Mouse (Mus musculus): ENCODE data around the gene Gm44790. TPM values are rescaled to one million over a fixed set of nuclear protein-coding genes. Genes with fewer than 3 reads are reported as not detected.

Gene Gm44790
- polyA plus RNA-seq, 1 experiment from 2014 or later = not detected

DNA sequence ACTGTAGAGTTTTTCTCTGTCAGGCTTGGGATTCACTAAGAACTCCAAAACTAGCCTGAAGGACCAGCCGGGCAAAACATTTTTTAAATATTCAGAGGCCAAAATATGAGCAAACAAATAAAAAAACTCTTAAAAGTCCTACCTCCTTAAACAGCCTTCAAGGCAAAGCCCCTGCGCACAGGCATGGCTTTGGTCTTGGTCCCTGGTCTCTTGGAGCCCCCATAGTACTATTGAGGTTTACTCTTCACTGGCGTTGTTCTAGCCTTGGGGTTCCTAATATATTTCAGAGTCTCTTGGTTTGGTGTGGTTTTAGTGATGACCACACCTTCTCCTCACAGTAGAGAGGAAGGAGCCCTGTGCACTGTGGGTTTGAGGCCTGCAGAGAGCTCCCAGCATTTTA, 5.1 kb downstream of the Gm44790 start:
- no peak overlapping the region for H3K27ac ChIP-seq (ENCODE audit: low read length)
- WGBS = 91% methylated on average over 3 of the region's 3 CpGs

GRCm38 (mm10) chr6:86433696-86434095, 7.2 kb downstream of the Gm44790 start:
- H3K9ac ChIP-seq (ENCODE audit: low read length) = no peak overlapping the region
- no peak for ATAC-seq (ENCODE audit: low read depth)
- H3K27me3 ChIP-seq (ENCODE audit: control insufficient read depth, insufficient read depth, low read depth, low read length) = no peaks in the 10 kb centered on the region
- no peak overlapping the region for H3K4me3 ChIP-seq (ENCODE audit: low read length)
- no peak overlapping the region for H3K4me2 ChIP-seq (ENCODE audit: low read depth, low read length)
- H3K9me3 ChIP-seq (ENCODE audit: control insufficient read depth, low read length) = no peaks in the 10 kb centered on the region
- no peaks in the 10 kb centered on the region for H3K4me1 ChIP-seq (replicated peaks; ENCODE audit: control insufficient read depth, insufficient read depth, low read length)
- peaks cover 27% of the 10 kb centered on the region; the same call in 1 of the 2 replicates for H3K36me3 ChIP-seq (ENCODE audit: control insufficient read depth, insufficient read depth, low read length)
- 90% methylated on average over 1 of the region's 1 CpGs for whole genome bisulfite sequencing
- H3K27ac ChIP-seq (ENCODE audit: low read length) = no peak overlapping the region

More for the DNA sequence above, 5.1 kb downstream of the Gm44790 start:
- ATAC-seq (ENCODE audit: low read depth) = no peak
- Histone ChIP-seq H3K9me3 (ENCODE audit: control insufficient read depth, low read length) (no peaks in the 10 kb centered on the region), H3K9ac (ENCODE audit: low read length) (no peak overlapping the region), H3K4me1 (replicated peaks; ENCODE audit: control insufficient read depth, insufficient read depth, low read length) (no peaks in the 10 kb centered on the region), H3K4me3 (ENCODE audit: low read length) (no peak overlapping the region), H3K36me3 (ENCODE audit: control insufficient read depth, insufficient read depth, low read length) (peaks cover 40% of the 10 kb centered on the region), H3K27me3 (ENCODE audit: control insufficient read depth, insufficient read depth, low read depth, low read length) (no peaks in the 10 kb centered on the region), H3K4me2 (ENCODE audit: low read depth, low read length) (no peak overlapping the region)

DNA sequence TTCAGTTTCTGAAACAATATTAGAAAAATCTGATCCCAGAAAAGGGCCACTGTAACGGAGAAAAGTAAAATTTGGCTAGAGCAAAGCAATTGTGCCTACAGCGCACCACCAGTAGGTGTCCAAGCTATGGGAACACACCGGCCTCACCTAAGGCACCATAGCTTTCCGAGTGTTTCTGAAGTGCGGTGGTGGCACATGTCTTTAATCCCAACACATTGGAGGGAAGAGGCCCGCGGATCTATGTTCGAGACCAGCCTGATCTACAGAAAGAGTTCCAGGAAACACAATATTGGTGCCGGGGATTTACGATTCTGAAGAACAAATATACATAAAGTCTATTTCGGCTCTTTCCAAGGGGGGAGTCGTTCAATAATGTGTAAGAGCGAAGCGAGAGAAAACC, 11.3 kb downstream of the Gm44790 start:
- peak overlapping the region; percentile 68 for H3K4me2 ChIP-seq (ENCODE audit: low read depth, low read length)
- H3K27me3 ChIP-seq (ENCODE audit: control insufficient read depth, insufficient read depth, low read depth, low read length) = no peaks in the 10 kb centered on the region
- H3K36me3 ChIP-seq (ENCODE audit: control insufficient read depth, insufficient read depth, low read length) = peaks cover 12% of the 10 kb centered on the region; the same call in 1 of the 2 replicates
- ATAC-seq (ENCODE audit: low read depth) = peak; percentile 53; the same call in 1 of the 2 replicates
- 2% methylated on average over 14 of the region's 14 CpGs for WGBS
- H3K9me3 ChIP-seq (ENCODE audit: control insufficient read depth, low read length) = no peaks in the 10 kb centered on the region
- peaks cover 6% of the 10 kb centered on the region for H3K4me1 ChIP-seq (replicated peaks; ENCODE audit: control insufficient read depth, insufficient read depth, low read length)
- peak overlapping the region; percentile 74 for H3K4me3 ChIP-seq (ENCODE audit: low read length)
- peak overlapping the region; percentile 84 for H3K27ac ChIP-seq (ENCODE audit: low read length)
- peak overlapping the region; percentile 72 for H3K9ac ChIP-seq (ENCODE audit: low read length)

- Histone ChIP-seq H3K27me3 (ENCODE audit: control insufficient read depth, insufficient read depth, low read depth, low read length) (no peaks in the 10 kb centered on the region), H3K9ac (ENCODE audit: low read length) (peak within 1 kb of the TSS; percentile 83), H3K4me1 (replicated peaks; ENCODE audit: control insufficient read depth, insufficient read depth, low read length) (peaks cover 6% of the 10 kb centered on the region), H3K9me3 (ENCODE audit: control insufficient read depth, low read length) (no peaks in the 10 kb centered on the region), H3K27ac (ENCODE audit: low read length) (peak within 1 kb of the TSS; percentile 92), H3K4me3 (ENCODE audit: low read length) (peak within 1 kb of the TSS; percentile 74), H3K4me2 (ENCODE audit: low read depth, low read length) (peak within 1 kb of the TSS; percentile 68), H3K36me3 (ENCODE audit: control insufficient read depth, insufficient read depth, low read length) (peaks cover 10% of the 10 kb centered on the region; the same call in 1 of the 2 replicates)
- under 1% methylated on average over 59 of the region's 59 CpGs for WGBS
- peak; percentile 96 for ATAC-seq (ENCODE audit: low read depth)
Measured at GRCm38 (mm10) chr6:86438272-86439118, 12.0 kb downstream of the Gm44790 start, which contains the start of gene C87436. TSS of gene C87436 (plus strand) at chr6:86438374.

GRCm38 (mm10) chr6:86439119-86439496, 12.7 kb downstream of the Gm44790 start:
- Histone ChIP-seq H3K27me3 (ENCODE audit: control insufficient read depth, insufficient read depth, low read depth, low read length) (no peaks in the 10 kb centered on the region), H3K36me3 (ENCODE audit: control insufficient read depth, insufficient read depth, low read length) (peaks cover 15% of the 10 kb centered on the region), H3K9ac (ENCODE audit: low read length) (peak overlapping the region; percentile 83), H3K4me2 (ENCODE audit: low read depth, low read length) (peak overlapping the region; percentile 62), H3K27ac (ENCODE audit: low read length) (peak overlapping the region; percentile 92), H3K9me3 (ENCODE audit: control insufficient read depth, low read length) (no peaks in the 10 kb centered on the region), H3K4me3 (ENCODE audit: low read length) (peak overlapping the region; percentile 74), H3K4me1 (replicated peaks; ENCODE audit: control insufficient read depth, insufficient read depth, low read length) (peaks cover 6% of the 10 kb centered on the region)
- WGBS = under 1% methylated on average over 13 of the region's 13 CpGs
- no peak for ATAC-seq (ENCODE audit: low read depth)

DNA sequence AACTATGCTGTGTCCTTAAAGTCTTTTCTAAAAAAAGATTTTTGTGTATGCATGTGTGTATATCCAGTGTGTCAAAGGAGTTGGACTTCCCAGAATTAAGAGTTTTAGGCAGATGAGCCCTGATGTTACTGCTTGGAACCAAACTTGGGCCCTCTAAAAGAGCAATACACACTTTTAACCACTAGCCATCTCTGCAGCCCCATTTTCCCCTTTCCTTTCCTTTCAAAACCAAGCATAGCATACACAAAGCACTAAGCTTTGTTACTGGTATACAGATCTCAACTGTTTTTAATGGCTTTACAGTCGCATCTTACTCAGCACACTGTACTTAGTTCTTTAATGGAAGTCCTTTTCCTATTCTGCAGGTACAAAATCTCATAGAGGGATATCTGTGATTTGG, 13.1 kb downstream of the Gm44790 start:
- peak overlapping the region; percentile 62 for H3K4me2 ChIP-seq (ENCODE audit: low read depth, low read length)
- no peak for ATAC-seq (ENCODE audit: low read depth)
- H3K9ac ChIP-seq (ENCODE audit: low read length) = peak overlapping the region; percentile 83
- H3K9me3 ChIP-seq (ENCODE audit: control insufficient read depth, low read length) = no peaks in the 10 kb centered on the region
- peaks cover 6% of the 10 kb centered on the region for H3K4me1 ChIP-seq (replicated peaks; ENCODE audit: control insufficient read depth, insufficient read depth, low read length)
- peaks cover 17% of the 10 kb centered on the region for H3K36me3 ChIP-seq (ENCODE audit: control insufficient read depth, insufficient read depth, low read length)
- H3K4me3 ChIP-seq (ENCODE audit: low read length) = peak overlapping the region; percentile 74
- H3K27me3 ChIP-seq (ENCODE audit: control insufficient read depth, insufficient read depth, low read depth, low read length) = no peaks in the 10 kb centered on the region
- WGBS = 83% methylated on average over 1 of the region's 1 CpGs
- no peak overlapping the region for H3K27ac ChIP-seq (ENCODE audit: low read length)

DNA sequence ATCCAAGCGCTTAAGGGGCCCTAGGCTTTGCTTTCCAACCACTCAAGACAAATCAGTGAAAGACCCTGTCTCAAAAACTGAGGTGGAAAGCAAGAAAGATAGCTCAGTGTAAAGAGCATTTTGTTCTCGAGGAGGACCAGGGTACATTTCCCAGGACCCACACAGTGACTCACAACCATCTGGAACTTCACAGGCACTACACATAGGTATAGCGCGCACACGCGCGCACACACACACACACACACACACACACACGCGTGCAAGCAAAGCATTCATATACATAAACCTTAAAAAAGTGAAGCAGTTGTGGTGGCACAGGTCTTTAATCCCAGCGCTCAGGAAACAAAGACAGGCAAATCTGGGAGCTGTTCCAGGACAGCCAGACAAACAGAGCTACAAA, 15.1 kb downstream of the Gm44790 start:
- Histone ChIP-seq H3K9ac (ENCODE audit: low read length) (no peak overlapping the region), H3K4me1 (replicated peaks; ENCODE audit: control insufficient read depth, insufficient read depth, low read length) (peaks cover 6% of the 10 kb centered on the region), H3K27ac (ENCODE audit: low read length) (no peak overlapping the region), H3K4me3 (ENCODE audit: low read length) (no peak overlapping the region), H3K27me3 (ENCODE audit: control insufficient read depth, insufficient read depth, low read depth, low read length) (no peaks in the 10 kb centered on the region), H3K36me3 (ENCODE audit: control insufficient read depth, insufficient read depth, low read length) (peaks cover 19% of the 10 kb centered on the region), H3K4me2 (ENCODE audit: low read depth, low read length) (no peak overlapping the region), H3K9me3 (ENCODE audit: control insufficient read depth, low read length) (no peaks in the 10 kb centered on the region)
- WGBS = 92% methylated on average over 10 of the region's 10 CpGs
- ATAC-seq (ENCODE audit: low read depth) = no peak

DNA sequence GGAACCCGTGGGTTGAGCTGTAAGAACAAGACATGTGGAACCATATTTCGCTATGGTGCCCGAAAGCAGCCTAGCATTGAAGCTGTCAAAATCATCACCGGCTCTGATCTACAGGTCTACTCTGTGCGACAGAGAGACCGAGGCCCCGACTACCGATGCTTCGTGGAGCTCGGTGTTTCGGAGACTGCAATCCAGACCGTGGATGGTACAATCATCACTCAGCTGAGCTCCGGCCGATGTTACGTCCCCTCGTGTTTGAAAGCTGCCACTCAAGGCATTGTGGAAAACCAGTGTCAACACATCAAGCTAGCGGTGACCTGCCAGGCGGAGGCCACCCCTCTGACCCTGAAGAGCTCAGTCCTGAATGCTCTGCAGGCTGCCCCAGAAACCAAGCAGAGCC, 19.1 kb downstream of the Gm44790 start:
- Histone ChIP-seq H3K9me3 (ENCODE audit: control insufficient read depth, low read length) (no peaks in the 10 kb centered on the region), H3K4me1 (replicated peaks; ENCODE audit: control insufficient read depth, insufficient read depth, low read length) (no peaks in the 10 kb centered on the region), H3K9ac (ENCODE audit: low read length) (no peak overlapping the region), H3K4me2 (ENCODE audit: low read depth, low read length) (no peak overlapping the region), H3K27ac (ENCODE audit: low read length) (no peak overlapping the region), H3K36me3 (ENCODE audit: control insufficient read depth, insufficient read depth, low read length) (peaks cover 31% of the 10 kb centered on the region), H3K4me3 (ENCODE audit: low read length) (no peak overlapping the region), H3K27me3 (ENCODE audit: control insufficient read depth, insufficient read depth, low read depth, low read length) (no peaks in the 10 kb centered on the region)
- 91% methylated on average over 18 of the region's 18 CpGs for WGBS
- ATAC-seq (ENCODE audit: low read depth) = no peak

DNA sequence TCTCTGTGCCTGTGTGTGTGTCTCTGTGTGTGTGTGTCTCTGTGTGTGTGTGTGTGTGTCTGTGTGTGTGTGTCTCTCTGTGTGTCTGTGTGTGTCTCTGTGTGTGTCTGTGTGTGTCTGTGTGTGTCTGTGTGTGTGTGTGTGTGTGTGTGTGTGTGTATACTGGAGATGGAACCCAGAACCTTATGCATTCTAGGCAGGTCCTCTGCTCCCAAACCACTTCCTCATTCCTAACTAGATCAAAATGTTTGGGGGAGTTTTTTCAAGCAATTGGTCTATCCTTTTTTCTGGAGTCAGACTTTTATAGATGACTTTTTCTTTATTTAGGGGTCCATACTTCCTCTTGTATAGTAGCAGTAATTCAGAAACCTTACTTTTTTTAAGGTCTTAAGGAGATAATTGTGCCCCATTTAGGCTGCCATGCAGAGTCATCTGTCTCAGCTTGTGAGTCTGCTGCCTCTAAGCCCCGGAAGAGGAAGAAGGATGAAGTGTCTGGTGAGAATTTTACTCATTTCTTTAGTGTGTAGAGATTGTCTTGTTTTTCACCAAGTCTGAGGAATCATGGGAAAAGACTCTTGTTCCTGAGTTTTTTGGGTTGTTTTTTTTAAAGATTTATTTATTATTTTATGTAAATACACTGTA, 20.6 kb downstream of the Gm44790 start:
- ATAC-seq (ENCODE audit: low read depth) = no peak
- peaks cover 34% of the 10 kb centered on the region for H3K36me3 ChIP-seq (ENCODE audit: control insufficient read depth, insufficient read depth, low read length)

More for the DNA sequence above, 20.6 kb downstream of the Gm44790 start:
- no peak overlapping the region for H3K27ac ChIP-seq (ENCODE audit: low read length)
- no peaks in the 10 kb centered on the region for H3K9me3 ChIP-seq (ENCODE audit: control insufficient read depth, low read length)
- WGBS = 63% methylated on average over 1 of the region's 1 CpGs
- no peak overlapping the region for H3K4me3 ChIP-seq (ENCODE audit: low read length)
- H3K4me2 ChIP-seq (ENCODE audit: low read depth, low read length) = no peak overlapping the region
- H3K9ac ChIP-seq (ENCODE audit: low read length) = no peak overlapping the region
- H3K4me1 ChIP-seq (replicated peaks; ENCODE audit: control insufficient read depth, insufficient read depth, low read length) = no peaks in the 10 kb centered on the region
- H3K27me3 ChIP-seq (ENCODE audit: control insufficient read depth, insufficient read depth, low read depth, low read length) = no peaks in the 10 kb centered on the region

All from lung, embryonic 16.5 days (tissue).